8 mouse cellular contexts compared by ENCODE assay signal in genomic region chr17:67133440-67134103, GRCm38 (mm10).
DNase-seq lines count a peak whose midpoint lies in the region; ATAC-seq and TF ChIP-seq lines count a peak whose summit lies in the region.

No protein-coding gene starts in this region.

- TF ChIP-seq POLR2A in spleen, adult 2 months (IDR thresholded peaks at IDR 0.05; ENCODE audit: low read depth, low read length), result no peak

- no peak overlapping the region for H3K4me2 ChIP-seq in embryonic facial prominence, embryonic 15.5 days (replicated peaks)
- peak overlapping the region; percentile 49 for H3K4me2 ChIP-seq in heart, embryonic 12.5 days
- H3K4me2 ChIP-seq in kidney, embryonic 15.5 days, result peak overlapping the region; percentile 33; the same call in 1 of the 2 replicates
- H3K4me2 ChIP-seq in lung, embryonic 15.5 days, result peak overlapping the region; percentile 19
- peak overlapping the region; percentile 11; the same call in 1 of the 2 replicates for H3K4me2 ChIP-seq in stomach, embryonic 16.5 days (ENCODE audit: low read depth, low read length)

- ATAC-seq in embryonic facial prominence, embryonic 15.5 days (ENCODE audit: insufficient number of reproducible peaks, low FRiP score, low TSS enrichment, low read depth), result peak; percentile 63; the same call in 1 of the 2 replicates
- ATAC-seq in heart, embryonic 12.5 days (ENCODE audit: insufficient number of reproducible peaks, low FRiP score), result peak; percentile 78
- ATAC-seq in kidney, embryonic 15.5 days (replicated peaks; ENCODE audit: low FRiP score), result peak; percentile 78; the same call in 1 of the 2 replicates
- ATAC-seq in lung, embryonic 15.5 days (ENCODE audit: borderline replicate concordance, extremely low read depth, low FRiP score, low TSS enrichment), result peak; percentile 85; the same call in 1 of the 2 replicates
- ATAC-seq in stomach, embryonic 16.5 days (ENCODE audit: insufficient read depth, low FRiP score), result peak; percentile 82; the same call in 1 of the 2 replicates
- no peak for ATAC-seq in erythroid progenitor cell, adult 5-6 weeks (replicated peaks; ENCODE audit: low FRiP score, poor library complexity, severe bottlenecking)

- H3K27me3 ChIP-seq in spleen, adult 2 months (ENCODE audit: control insufficient read depth, insufficient read depth, low read length), result no peaks in the 10 kb centered on the region
- H3K27me3 ChIP-seq in embryonic facial prominence, embryonic 15.5 days, result no peaks in the 10 kb centered on the region
- no peaks in the 10 kb centered on the region for H3K27me3 ChIP-seq in heart, embryonic 12.5 days (replicated peaks)
- H3K27me3 ChIP-seq in kidney, embryonic 15.5 days, result no peaks in the 10 kb centered on the region
- no peaks in the 10 kb centered on the region for H3K27me3 ChIP-seq in lung, embryonic 15.5 days
- H3K27me3 ChIP-seq in stomach, embryonic 16.5 days (ENCODE audit: control insufficient read depth, insufficient read depth, low read length), result no peaks in the 10 kb centered on the region

- no peaks in the 10 kb centered on the region for H3K36me3 ChIP-seq in spleen, adult 2 months (ENCODE audit: control insufficient read depth, insufficient read depth, low read length)
- no peaks in the 10 kb centered on the region for H3K36me3 ChIP-seq in embryonic facial prominence, embryonic 15.5 days
- H3K36me3 ChIP-seq in heart, embryonic 12.5 days, result no peaks in the 10 kb centered on the region
- no peaks in the 10 kb centered on the region for H3K36me3 ChIP-seq in kidney, embryonic 15.5 days
- H3K36me3 ChIP-seq in lung, embryonic 15.5 days, result no peaks in the 10 kb centered on the region
- no peaks in the 10 kb centered on the region for H3K36me3 ChIP-seq in stomach, embryonic 16.5 days (ENCODE audit: control insufficient read depth, insufficient read depth, low read length)

- peak overlapping the region; percentile 32; the same call in 1 of the 2 replicates for H3K27ac ChIP-seq in spleen, adult 2 months (ENCODE audit: insufficient read depth, low read length)
- H3K27ac ChIP-seq in embryonic facial prominence, embryonic 15.5 days (replicated peaks), result no peak overlapping the region
- H3K27ac ChIP-seq in heart, embryonic 12.5 days (ENCODE audit: poor library complexity, severe bottlenecking), result peak overlapping the region; percentile 87
- H3K27ac ChIP-seq in kidney, embryonic 15.5 days, result peak overlapping the region; percentile 72
- peak overlapping the region; percentile 71 for H3K27ac ChIP-seq in lung, embryonic 15.5 days
- 0 out of 2 replicates have a peak overlapping the region, but pooled peaks have one; percentile 47 for H3K27ac ChIP-seq in stomach, embryonic 16.5 days (ENCODE audit: low read length)

- 23% methylated on average over 13 of the region's 13 CpGs for WGBS in spleen, adult 2 months
- 23% methylated on average over 13 of the region's 13 CpGs for WGBS in embryonic facial prominence, embryonic 15.5 days
- 13% methylated on average over 13 of the region's 13 CpGs for WGBS in heart, embryonic 12.5 days
- 23% methylated on average over 13 of the region's 13 CpGs for WGBS in kidney, embryonic 15.5 days
- 16% methylated on average over 13 of the region's 13 CpGs for WGBS in lung, embryonic 15.5 days
- WGBS in stomach, embryonic 16.5 days, result 40% methylated on average over 13 of the region's 13 CpGs

- H3K4me3 ChIP-seq in spleen, adult 2 months (ENCODE audit: extremely low read depth, insufficient read depth, insufficient read length), result no peak overlapping the region
- no peak overlapping the region for H3K4me3 ChIP-seq in embryonic facial prominence, embryonic 15.5 days (replicated peaks)
- H3K4me3 ChIP-seq in heart, embryonic 12.5 days, result no peak overlapping the region
- H3K4me3 ChIP-seq in kidney, embryonic 15.5 days (replicated peaks), result no peak overlapping the region
- no peak overlapping the region for H3K4me3 ChIP-seq in lung, embryonic 15.5 days
- no peak overlapping the region for H3K4me3 ChIP-seq in stomach, embryonic 16.5 days (replicated peaks; ENCODE audit: low read length)

- no peak overlapping the region for H3K9ac ChIP-seq in embryonic facial prominence, embryonic 15.5 days
- peak overlapping the region; percentile 46; the same call in 1 of the 2 replicates for H3K9ac ChIP-seq in heart, embryonic 12.5 days
- no peak overlapping the region for H3K9ac ChIP-seq in kidney, embryonic 15.5 days
- H3K9ac ChIP-seq in lung, embryonic 15.5 days, result no peak overlapping the region
- no peak overlapping the region for H3K9ac ChIP-seq in stomach, embryonic 16.5 days (ENCODE audit: low read length)

- peaks cover 4% of the 10 kb centered on the region; the same call in 1 of the 2 replicates for H3K4me1 ChIP-seq in spleen, adult 2 months (ENCODE audit: control insufficient read depth, insufficient read depth, insufficient read length)
- peaks cover 10% of the 10 kb centered on the region for H3K4me1 ChIP-seq in embryonic facial prominence, embryonic 15.5 days
- H3K4me1 ChIP-seq in heart, embryonic 12.5 days (replicated peaks), result peaks cover 52% of the 10 kb centered on the region
- peaks cover 27% of the 10 kb centered on the region for H3K4me1 ChIP-seq in kidney, embryonic 15.5 days
- H3K4me1 ChIP-seq in lung, embryonic 15.5 days, result peaks cover 18% of the 10 kb centered on the region
- H3K4me1 ChIP-seq in stomach, embryonic 16.5 days (ENCODE audit: control insufficient read depth, insufficient read depth, low read length), result 0 out of 2 replicates have a peak, but pooled peaks cover 5% of the 10 kb centered on the region

- no peak for DNase-seq in spleen, adult 2 months (ENCODE audit: low read depth in 1 of 2, low spot score in 2 of 2)
- no peak for DNase-seq in spleen, postnatal 36 days (ENCODE audit: low spot score in 2 of 2)

- no peaks in the 10 kb centered on the region for H3K9me3 ChIP-seq in embryonic facial prominence, embryonic 15.5 days (replicated peaks)
- H3K9me3 ChIP-seq in heart, embryonic 12.5 days (replicated peaks), result no peaks in the 10 kb centered on the region
- no peaks in the 10 kb centered on the region for H3K9me3 ChIP-seq in kidney, embryonic 15.5 days (replicated peaks)
- H3K9me3 ChIP-seq in lung, embryonic 15.5 days, result no peaks in the 10 kb centered on the region
- H3K9me3 ChIP-seq in stomach, embryonic 16.5 days (replicated peaks; ENCODE audit: control insufficient read depth, low read length), result no peaks in the 10 kb centered on the region

- TF ChIP-seq CTCF in spleen, adult 2 months (IDR thresholded peaks at IDR 0.05; ENCODE audit: extremely low read depth, insufficient read depth, insufficient read length, insufficient replicate concordance), result no peak
